Mouse (Mus musculus): Measurements from ENCODE around the gene Tchp.

The Tchp gene

DNA sequence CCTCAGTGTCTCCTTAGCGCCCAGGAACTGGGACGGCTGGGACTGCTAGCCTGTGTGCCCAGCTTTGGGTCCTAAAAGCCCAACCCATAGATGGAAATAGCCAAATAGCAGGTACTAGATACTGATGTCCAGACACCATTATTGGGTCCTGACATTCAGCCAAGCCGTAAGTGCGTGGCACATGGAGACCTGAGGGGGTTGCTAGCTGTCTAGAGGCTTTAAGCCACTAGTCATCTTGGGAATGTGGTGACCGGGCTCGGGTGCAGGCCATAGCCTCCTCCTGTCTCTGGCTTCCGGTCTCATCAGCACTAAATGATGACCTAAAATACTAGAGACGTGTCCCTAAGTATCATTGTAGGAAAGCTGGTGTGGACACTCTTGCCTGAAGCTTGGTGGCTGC, 10.4 kb downstream of the Tchp start:
- no peaks in the 10 kb centered on the region for H3K27me3 ChIP-seq (ENCODE audit: control insufficient read depth, insufficient read depth, low read length, poor library complexity, severe bottlenecking)
- no peak for DNase-seq (ENCODE audit: low read depth, low spot score)
- H3K36me3 ChIP-seq (ENCODE audit: control insufficient read depth, insufficient read depth, low read length, poor library complexity, severe bottlenecking): peaks cover 10% of the 10 kb centered on the region

DNA sequence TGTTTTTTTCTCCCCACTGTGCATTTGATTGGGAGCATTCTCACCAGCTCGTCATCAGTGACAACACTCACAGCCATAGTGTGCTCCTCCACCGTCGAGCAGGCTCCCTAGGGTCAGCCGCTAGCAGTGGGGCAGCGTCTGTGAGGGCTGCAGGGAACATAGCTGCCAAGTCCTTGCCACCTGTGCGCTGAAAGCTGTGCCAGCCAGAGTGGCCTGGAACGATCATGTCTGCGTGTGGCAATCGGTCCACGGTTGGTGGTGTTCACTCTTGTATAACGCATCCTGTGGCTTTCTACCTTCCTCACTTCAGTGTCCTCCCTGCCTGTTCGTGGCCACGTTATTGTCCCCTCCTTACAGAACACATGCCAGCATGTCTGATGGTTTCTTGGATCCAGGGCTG, 10.9 kb downstream of the Tchp start:
- DNase-seq (ENCODE audit: low read depth, low spot score): no peak
- H3K27me3 ChIP-seq (ENCODE audit: control insufficient read depth, insufficient read depth, low read length, poor library complexity, severe bottlenecking): no peaks in the 10 kb centered on the region

DNA sequence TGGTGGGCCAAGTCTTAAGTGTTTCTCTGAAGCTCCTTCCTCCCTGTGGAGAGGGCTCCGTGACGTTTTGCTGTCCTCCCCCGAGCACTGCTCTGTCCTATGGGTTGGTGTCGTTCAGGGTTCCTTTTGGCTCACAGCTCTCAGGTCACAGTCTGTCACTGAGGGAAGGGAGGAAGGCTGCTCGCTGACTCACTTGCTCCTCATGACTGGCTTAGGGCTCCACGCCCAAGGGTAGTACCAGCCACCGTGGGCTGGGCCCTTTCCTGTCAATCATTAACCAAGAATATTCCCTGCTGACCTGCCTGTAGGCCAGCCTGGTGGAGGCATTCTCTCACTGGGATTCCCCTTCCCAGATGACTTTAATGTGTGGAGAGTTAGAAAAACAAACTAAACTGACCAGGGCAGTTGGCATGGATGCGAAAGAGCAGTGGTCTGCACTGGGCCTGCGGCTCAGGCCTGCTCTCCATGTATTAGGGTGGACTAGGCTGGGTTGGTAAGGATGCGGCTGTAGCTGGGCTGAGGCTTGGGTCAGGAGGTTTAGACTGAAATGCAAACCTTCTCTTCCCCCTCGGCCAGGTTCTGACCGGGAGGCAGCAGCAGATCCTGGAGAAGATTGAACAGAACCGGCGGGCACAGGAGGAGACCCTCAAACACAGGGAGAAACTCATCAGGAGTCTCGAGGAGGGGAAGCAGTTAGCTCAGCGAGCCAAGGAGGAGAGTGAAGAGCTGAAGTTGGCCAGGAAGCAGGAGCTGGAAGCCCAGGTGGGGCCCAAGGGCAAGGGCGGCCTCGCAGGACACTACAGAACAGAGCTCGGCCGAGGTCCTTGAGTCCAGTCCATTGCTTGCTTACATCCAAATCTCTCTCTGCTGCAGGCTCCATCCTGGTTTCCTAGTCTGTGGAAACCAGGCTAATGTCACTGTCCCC, 11.7 kb downstream of the Tchp start:
- Histone ChIP-seq H3K27me3 (ENCODE audit: control insufficient read depth, insufficient read depth, low read length, poor library complexity, severe bottlenecking) (no peaks in the 10 kb centered on the region), H3K36me3 (ENCODE audit: control insufficient read depth, insufficient read depth, low read length, poor library complexity, severe bottlenecking) (peaks cover 9% of the 10 kb centered on the region)
- no peak for DNase-seq (ENCODE audit: low read depth, low spot score)

More for the DNA sequence above, 10.9 kb downstream of the Tchp start:
- peaks cover 10% of the 10 kb centered on the region for H3K36me3 ChIP-seq (ENCODE audit: control insufficient read depth, insufficient read depth, low read length, poor library complexity, severe bottlenecking)

DNA sequence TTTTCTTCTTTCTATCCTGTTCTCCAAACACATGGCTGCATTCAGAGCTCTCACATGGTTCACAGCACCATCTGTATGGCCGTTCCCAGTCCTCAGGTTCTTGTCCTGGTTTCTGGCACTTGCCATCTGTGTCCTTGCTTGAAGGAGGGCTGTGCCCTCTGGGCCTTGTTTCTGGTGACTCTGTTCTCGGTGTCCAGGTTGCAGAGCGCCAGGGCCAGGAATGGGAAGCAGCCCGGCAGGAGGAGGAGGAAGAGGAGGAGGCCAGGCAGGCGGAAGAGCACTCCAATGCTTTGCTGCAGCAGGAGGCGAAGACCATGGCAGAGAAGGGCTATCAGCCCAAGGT, 12.3 kb downstream of the Tchp start:
- no peaks in the 10 kb centered on the region for H3K27me3 ChIP-seq (ENCODE audit: control insufficient read depth, insufficient read depth, low read length, poor library complexity, severe bottlenecking)
- peaks cover 6% of the 10 kb centered on the region for H3K36me3 ChIP-seq (ENCODE audit: control insufficient read depth, insufficient read depth, low read length, poor library complexity, severe bottlenecking)
- no peak for DNase-seq (ENCODE audit: low read depth, low spot score)

DNA sequence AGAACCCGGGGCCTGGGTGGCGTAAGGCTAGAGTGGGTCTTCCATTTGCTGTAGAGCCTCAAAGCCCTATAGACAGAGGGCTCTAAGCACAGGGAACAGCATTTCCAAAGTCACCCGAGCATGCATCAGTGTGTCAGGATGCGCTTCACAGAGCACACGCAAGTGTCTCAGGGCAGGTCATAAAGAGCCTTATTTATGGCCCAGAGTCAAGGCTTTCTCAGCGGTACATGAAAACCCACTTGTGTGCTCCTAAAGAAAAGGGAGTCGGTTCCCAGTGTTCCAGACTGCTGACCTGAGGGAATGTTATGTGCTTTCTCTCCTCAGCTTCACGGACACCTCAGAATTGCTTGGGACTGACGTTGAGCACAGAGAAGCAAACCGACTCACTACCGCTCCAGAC, 13.2 kb downstream of the Tchp start:
- DNase-seq (ENCODE audit: low read depth, low spot score): no peak
- no peaks in the 10 kb centered on the region for H3K27me3 ChIP-seq (ENCODE audit: control insufficient read depth, insufficient read depth, low read length, poor library complexity, severe bottlenecking)
- H3K36me3 ChIP-seq (ENCODE audit: control insufficient read depth, insufficient read depth, low read length, poor library complexity, severe bottlenecking): no peaks in the 10 kb centered on the region; the same call in none of the 2 replicates

DNA sequence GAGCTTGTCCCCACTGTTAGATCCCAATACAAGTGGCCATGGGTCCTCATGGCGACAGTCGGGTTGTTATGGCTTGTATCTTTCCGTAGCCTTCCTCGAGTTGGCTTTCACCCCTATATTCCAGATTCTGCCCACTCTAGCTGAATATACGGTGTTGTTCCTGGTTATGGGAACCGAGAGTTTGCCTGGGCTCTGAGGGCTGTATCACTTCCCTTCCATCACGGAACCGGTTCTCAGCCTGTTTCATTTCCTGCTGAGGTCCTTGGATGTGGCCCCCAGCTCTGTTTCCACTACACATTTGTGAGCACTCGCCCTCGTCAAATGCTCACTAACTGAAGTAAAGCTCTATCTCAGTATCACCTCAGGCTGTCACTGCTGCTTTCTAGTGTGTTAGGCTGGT, 14.4 kb downstream of the Tchp start:
- Histone ChIP-seq H3K36me3 (ENCODE audit: control insufficient read depth, insufficient read depth, low read length, poor library complexity, severe bottlenecking) (no peaks in the 10 kb centered on the region; the same call in none of the 2 replicates), H3K27me3 (ENCODE audit: control insufficient read depth, insufficient read depth, low read length, poor library complexity, severe bottlenecking) (no peaks in the 10 kb centered on the region)
- DNase-seq (ENCODE audit: low read depth, low spot score): no peak

DNA sequence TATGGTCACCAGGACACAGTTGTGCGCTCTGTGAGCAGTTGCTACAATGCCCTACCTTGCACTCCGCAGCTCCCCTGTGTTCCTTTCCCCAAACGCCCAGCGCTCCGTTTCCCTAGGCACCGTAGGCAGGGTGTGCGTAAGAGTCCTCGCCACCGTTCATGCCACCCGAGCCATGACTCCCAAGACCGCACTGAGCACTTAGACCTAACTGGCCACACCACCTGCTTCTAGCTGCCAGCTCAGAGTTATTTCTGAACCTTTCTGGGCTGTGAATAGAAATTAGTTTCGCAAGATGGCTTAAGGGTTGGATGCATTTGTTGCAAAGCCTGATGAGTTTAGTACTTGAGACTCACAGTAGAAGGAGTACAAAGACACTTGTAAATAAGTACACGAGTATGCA, 15.3 kb downstream of the Tchp start:
- Histone ChIP-seq H3K27me3 (ENCODE audit: control insufficient read depth, insufficient read depth, low read length, poor library complexity, severe bottlenecking) (no peaks in the 10 kb centered on the region), H3K36me3 (ENCODE audit: control insufficient read depth, insufficient read depth, low read length, poor library complexity, severe bottlenecking) (no peaks in the 10 kb centered on the region; the same call in none of the 2 replicates)
- DNase-seq (ENCODE audit: low read depth, low spot score): no peak

DNA sequence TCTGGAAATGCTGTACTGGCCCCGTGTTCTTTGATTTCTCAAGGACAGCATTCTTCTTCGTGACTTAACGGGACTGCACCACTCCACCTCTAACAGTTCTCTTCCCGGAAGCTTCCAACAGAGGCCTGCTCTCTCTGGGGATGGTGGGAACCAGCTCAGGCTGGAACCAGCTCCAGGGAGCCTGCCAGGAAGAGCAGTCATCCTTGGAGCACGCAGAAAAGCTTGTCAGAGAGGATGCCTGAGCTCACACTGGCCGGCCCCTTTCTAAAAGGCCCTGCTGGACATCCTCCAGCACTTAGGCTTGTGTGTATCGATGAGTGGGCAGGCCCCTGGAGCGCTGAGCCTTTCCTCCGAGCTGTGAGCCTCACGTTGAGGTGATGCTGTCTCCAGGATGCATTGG, 20.6 kb downstream of the Tchp start:
- Histone ChIP-seq H3K27me3 (ENCODE audit: control insufficient read depth, insufficient read depth, low read length, poor library complexity, severe bottlenecking) (no peaks in the 10 kb centered on the region), H3K36me3 (ENCODE audit: control insufficient read depth, insufficient read depth, low read length, poor library complexity, severe bottlenecking) (peaks cover 2% of the 10 kb centered on the region)
- DNase-seq (ENCODE audit: low read depth, low spot score): no peak

DNA sequence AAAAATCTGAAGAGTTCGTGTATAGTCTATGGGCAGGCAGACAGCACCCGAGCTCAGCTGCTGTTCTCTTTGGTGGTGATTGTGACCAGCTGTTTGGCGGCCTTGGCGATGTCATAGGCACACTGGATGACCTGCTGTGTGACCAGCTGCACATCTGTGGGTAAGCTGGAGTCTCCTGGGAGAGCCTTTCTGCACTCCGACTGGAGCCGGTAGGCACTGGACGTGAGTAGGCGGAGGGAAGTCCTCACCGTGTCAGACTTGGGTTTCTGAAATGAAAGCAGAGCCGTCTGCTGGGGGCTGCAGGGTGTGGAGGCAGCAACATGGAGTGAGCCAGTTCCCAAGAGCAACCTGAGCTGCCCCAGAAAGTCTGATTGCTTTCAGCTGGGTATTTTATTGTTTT, 22.6 kb downstream of the Tchp start:
- DNase-seq (ENCODE audit: low read depth, low spot score): no peak
- Histone ChIP-seq H3K27me3 (ENCODE audit: control insufficient read depth, insufficient read depth, low read length, poor library complexity, severe bottlenecking) (no peaks in the 10 kb centered on the region), H3K36me3 (ENCODE audit: control insufficient read depth, insufficient read depth, low read length, poor library complexity, severe bottlenecking) (peaks cover 2% of the 10 kb centered on the region)

DNA sequence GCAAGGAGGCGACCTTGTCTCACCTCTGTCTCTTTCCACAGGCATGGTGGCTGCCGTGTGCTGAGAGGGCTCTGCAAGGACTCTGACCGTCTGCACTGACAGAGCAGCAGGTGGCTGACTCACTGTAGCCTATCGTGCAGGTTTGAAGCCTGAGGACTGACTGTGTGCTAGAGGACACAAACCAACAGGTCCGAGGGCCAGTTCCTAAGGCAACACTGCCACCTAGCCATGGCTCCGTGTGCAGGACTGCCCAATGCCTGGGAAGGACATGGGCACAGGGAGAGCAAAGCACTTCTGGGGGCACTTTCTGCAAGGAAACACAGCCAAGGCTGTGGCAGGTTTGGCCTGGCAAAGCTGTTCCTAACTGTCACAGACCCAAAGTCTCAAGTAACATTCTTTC, 23.9 kb downstream of the Tchp start:
- no peaks in the 10 kb centered on the region for H3K27me3 ChIP-seq (ENCODE audit: control insufficient read depth, insufficient read depth, low read length, poor library complexity, severe bottlenecking)
- H3K36me3 ChIP-seq (ENCODE audit: control insufficient read depth, insufficient read depth, low read length, poor library complexity, severe bottlenecking): peaks cover 6% of the 10 kb centered on the region
- DNase-seq (ENCODE audit: low read depth, low spot score): no peak

DNA sequence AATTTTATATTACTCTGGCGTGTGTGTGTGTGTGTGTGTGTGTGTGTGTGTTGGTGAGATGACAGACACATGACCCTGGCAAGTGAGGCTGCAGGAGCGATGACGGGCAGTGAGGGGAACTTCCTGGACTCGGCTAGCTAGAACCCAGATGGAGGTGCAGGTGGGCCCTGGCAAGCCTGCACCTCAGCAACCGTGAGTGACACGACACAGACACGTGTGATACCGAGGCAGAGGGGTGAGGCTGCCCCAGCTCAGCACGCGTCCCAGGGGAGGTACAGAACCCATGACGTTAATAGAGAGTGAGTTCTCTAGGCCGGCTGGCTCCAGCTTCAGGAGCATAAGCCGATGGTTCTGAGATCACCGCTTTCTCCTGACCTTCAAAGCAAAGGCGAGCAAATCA, 24.4 kb downstream of the Tchp start:
- H3K27me3 ChIP-seq (ENCODE audit: control insufficient read depth, insufficient read depth, low read length, poor library complexity, severe bottlenecking): no peaks in the 10 kb centered on the region

DNA sequence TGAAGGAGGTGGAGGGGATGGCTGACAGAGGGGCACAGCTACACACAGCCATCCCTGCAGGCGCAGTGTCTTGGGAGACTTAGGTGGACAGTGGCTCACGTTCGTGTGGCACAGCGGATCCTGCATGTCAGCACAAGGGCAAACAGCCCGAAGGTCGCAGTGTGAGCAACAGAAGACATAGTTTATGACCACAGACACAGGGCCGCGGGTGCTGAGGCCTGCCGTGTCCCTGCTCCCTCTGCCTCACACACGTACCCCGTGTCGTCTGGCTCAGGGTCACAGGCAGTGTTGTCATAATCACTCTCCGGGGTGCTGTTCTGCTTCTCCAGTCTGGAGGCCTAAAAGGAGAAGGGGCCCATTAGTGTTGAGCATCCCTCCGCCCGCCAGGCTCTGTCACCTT, 26.0 kb downstream of the Tchp start:
- H3K36me3 ChIP-seq (ENCODE audit: control insufficient read depth, insufficient read depth, low read length, poor library complexity, severe bottlenecking): peaks cover 14% of the 10 kb centered on the region
- no peak for DNase-seq (ENCODE audit: low read depth, low spot score)
- no peaks in the 10 kb centered on the region for H3K27me3 ChIP-seq (ENCODE audit: control insufficient read depth, insufficient read depth, low read length, poor library complexity, severe bottlenecking)

More for the DNA sequence above, 24.4 kb downstream of the Tchp start:
- peaks cover 7% of the 10 kb centered on the region for H3K36me3 ChIP-seq (ENCODE audit: control insufficient read depth, insufficient read depth, low read length, poor library complexity, severe bottlenecking)
- peak; percentile 29 for DNase-seq (ENCODE audit: low read depth, low spot score)

DNA sequence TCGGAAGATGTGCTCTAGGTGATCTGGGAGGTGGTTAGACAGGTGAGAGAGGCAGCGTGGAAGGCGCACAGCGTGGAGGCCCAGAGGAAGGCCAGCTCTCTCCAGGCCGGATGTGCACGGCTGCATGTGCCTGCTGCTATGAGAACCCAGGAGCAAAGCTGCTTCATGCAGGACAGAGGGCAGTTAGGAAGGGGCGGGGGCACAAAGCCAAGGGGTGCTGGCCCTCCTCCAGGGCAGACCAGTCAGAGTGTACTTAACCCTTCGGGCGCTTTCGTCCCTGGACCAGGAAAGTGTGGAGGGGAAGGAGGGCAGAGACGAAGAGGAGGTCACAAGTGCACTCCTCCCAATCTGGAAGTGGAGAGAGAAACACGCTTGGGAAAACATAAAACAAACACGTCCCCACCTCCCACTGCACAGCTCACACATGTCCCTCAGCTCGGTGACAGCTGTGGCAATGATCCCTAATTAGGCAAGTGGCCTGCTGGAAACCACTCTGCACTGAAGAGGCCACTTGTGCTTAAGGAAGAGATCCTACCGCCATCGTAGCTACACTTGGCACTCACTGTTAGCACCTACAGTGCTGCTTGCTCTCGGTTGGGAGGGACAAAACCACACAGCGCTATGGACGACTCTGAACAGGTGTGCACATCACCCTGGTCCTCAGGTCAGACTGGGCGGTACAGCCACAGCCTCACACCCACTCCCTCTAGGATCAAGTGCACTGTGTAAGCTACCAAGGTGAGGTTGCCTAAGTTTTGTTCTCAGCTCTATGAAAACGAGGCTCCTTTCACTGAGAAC, 29.7 kb downstream of the Tchp start:
- no peak for DNase-seq (ENCODE audit: low read depth, low spot score)
- peaks cover 38% of the 10 kb centered on the region for H3K36me3 ChIP-seq (ENCODE audit: control insufficient read depth, insufficient read depth, low read length, poor library complexity, severe bottlenecking)
- H3K27me3 ChIP-seq (ENCODE audit: control insufficient read depth, insufficient read depth, low read length, poor library complexity, severe bottlenecking): no peaks in the 10 kb centered on the region

DNA sequence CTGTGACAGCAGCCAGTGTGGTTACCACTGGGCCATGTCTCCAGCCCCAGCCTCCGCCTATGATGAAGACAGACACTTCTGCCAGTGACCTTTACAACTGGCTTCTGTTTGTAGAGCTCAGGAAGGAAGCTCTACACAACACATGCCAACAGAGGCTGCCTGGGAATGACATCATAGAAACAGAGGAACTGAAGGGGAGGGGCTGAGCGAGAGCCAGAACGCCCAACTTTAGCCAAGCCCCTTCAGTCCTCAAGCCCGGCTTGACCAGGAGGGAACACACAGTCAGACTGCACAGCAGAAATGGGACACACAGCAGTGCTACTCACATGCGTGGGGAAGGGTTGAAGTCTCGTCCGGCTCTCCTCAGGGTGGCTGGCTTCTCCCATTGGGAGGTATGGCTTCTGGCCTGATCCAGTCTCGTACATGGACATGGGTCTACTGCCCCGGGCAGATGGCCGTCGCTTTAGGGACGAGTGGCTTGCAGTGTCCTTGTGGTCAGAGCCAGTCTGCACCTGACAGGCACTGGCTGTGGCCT, 31.2 kb downstream of the Tchp start:
- DNase-seq (ENCODE audit: low read depth, low spot score): no peak
- Histone ChIP-seq H3K36me3 (ENCODE audit: control insufficient read depth, insufficient read depth, low read length, poor library complexity, severe bottlenecking) (peaks cover 47% of the 10 kb centered on the region), H3K27me3 (ENCODE audit: control insufficient read depth, insufficient read depth, low read length, poor library complexity, severe bottlenecking) (no peaks in the 10 kb centered on the region)

DNA sequence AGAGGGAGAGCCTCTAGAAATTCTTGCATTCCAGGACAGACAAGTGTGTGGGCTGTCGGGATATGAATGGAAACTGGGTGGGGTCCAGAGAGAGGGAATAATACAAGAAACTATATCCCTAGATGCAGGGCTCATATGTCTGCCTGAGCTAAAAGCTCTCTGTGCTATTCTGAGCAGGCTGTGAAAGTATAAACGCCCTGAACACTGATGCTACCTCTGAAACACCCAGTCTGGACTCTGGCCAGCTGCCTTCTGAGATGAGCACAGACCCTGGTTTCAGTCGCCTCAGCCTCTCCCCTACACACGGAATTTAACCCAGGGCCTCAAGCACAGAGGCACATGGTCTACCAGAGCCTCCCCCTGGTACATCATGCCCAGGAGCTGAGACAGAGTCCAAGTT, 33.0 kb downstream of the Tchp start:
- no peaks in the 10 kb centered on the region for H3K27me3 ChIP-seq (ENCODE audit: control insufficient read depth, insufficient read depth, low read length, poor library complexity, severe bottlenecking)
- peaks cover 51% of the 10 kb centered on the region for H3K36me3 ChIP-seq (ENCODE audit: control insufficient read depth, insufficient read depth, low read length, poor library complexity, severe bottlenecking)
- no peak for DNase-seq (ENCODE audit: low read depth, low spot score)

All from splenic B cell, adult 2 months (primary cell).